Mouse (Mus musculus) left cerebral cortex, adult 8-10 months (tissue): ENCODE results near the gene Prrxl1. TPM values are rescaled to one million over a fixed set of nuclear protein-coding genes. Genes with fewer than 3 reads are reported as not detected.

Source experiments
- total RNA-seq, 4 experiments: library from RNA; stranded (reverse); gene quantifications; 2 replicates each; pipeline ENCODE4 v1.2.4; 2022

Gene Prrxl1
- total RNA-seq, 4 experiments from 2014 or later: 0.16 to 0.20 TPM; not detected in 2

Other genes with a start within 250 kb of the Prrxl1 start
- under 1 TPM in 1 of 4 experiments, not detected in 3; 0.89 TPM for gene 1700024G13Rik, start 211.0 kb upstream of the Prrxl1 start, total RNA-seq
- 1 to 10 TPM; 2.7 to 3.9 (median 3.1) TPM for gene Slc18a3, start 134.6 kb upstream of the Prrxl1 start, total RNA-seq
- 1 to 10 TPM; 4.3 to 4.7 (median 4.4) TPM for gene Chat, start 133.4 kb upstream of the Prrxl1 start, total RNA-seq
- gene Ercc6, start 85.9 kb upstream of the Prrxl1 start, total RNA-seq: 10 to 100 TPM; 18.4 to 20.7 (median 19.3) TPM
- gene 3425401B19Rik, start 85.9 kb downstream of the Prrxl1 start, total RNA-seq: under 1 TPM; 0.28 to 0.58 (median 0.40) TPM
- 1 to 10 TPM in 3 of 4 experiments, under 1 TPM in 1; 0.40 to 1.5 (median 1.1) TPM for gene Tmem273, start 186.6 kb downstream of the Prrxl1 start, total RNA-seq
- gene Fam170b, start 234.6 kb downstream of the Prrxl1 start, total RNA-seq: not detected